Mouse (Mus musculus): ENCODE measurements around the gene Gpt2.

GRCm38 (mm10) chr8:85500955-85501685 lies 8.7 kb downstream of the Gpt2 start:
- TF ChIP-seq CTCF (conservative IDR thresholded peaks at IDR 0.05; ENCODE audit: insufficient read depth, insufficient read length, low read depth, low read length) = no peak
- TF ChIP-seq POLR2A (IDR thresholded peaks at IDR 0.05; ENCODE audit: low read depth, low read length) = no peak
